Mouse (Mus musculus): ENCODE data around the gene P2rx5.

The P2rx5 gene

DNA sequence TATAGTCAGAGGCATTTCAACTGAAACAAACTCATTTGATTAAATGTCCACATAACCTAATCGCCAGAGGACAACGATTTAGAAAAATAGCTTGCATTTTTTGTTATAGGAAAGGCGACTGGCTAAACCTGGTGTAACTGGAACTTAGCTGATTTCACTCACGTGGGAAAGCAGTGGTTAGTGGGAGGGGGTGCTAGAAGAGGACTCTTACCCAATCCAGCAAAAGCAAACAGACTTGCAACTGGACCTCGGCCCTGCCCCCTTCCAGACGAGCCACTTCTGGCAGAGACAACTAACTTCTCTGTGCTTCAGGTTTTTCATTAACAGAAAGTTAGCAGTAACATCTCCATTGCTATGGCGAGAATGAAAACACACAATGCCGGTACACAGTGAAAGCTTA is 15.4 kb downstream of the P2rx5 start:
- DNase-seq (ENCODE audit: low read depth, low spot score) = no peak

DNA sequence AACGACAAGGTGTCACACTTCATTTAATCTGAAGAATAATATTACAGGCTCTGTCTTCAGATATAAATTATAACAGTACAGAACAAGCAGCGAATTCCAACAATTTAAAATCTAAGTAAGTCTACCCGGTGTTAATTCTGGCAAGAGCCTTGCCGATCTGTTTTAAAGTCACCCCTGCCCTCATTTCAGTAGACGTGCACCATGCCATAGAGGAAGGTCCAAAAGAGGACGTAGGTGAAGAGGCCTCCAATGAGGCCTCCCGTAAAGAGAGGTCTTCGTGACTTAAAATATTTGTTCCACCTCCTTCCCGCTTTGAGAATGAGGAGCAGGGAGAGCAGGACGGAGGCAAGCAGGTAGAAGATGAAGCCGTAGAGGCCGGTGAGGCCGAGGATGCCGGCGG is 16.0 kb downstream of the P2rx5 start:
- no peak for DNase-seq (ENCODE audit: low read depth, low spot score)

DNA sequence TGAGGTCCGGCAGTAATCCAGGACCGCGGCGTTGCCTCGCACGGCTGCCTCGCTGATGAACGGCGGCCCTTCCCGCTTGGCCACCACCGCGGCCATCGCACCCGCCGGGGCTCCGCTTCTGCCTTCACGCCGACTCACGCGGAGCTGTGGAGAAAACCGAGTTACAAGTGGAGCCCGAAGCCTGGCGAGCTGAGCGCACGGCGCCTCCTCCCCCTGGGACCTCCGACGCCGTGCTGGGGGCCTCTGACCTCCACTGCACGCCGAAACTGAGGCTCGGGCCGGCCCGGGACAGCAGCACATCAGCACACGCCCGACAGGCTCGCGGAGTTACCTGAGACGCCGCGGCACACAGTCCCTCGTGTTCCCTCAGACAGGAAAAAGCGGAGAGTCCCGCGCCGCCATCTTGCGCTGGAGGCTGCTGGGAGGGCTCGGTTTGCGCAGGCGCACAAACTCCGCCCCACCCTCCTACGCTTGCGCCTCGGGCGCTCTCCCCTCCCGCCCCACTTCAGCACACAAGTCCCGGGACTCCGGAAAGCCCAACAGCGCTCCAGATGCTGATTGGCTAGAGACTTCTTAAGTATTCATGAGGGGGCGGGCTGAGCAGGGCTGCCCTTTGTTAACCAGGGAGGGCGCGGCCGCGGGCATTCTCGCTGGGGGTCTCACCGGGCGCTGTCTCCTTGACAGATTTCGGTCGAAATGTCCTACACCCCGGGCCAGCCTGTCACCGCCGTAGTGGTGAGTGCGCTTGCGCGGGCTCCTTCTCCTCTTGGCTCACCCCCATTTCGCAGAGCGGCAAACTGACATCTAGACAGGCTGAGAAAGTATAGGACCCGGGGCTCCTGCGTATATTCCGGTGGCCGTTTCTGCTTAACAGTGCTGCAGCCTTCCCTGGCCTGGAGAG is 16.6 kb downstream of the P2rx5 start, which contains the start of the genes Emc6 and Tax1bp3:
Gene Emc6 (minus strand): TSS at position 430 of the 901 bp plus-strand sequence.
Gene Tax1bp3 (plus strand): TSS at position 476 of the 901 bp plus-strand sequence.
- DNase-seq (ENCODE audit: low read depth, low spot score) = peak; percentile 98

DNA sequence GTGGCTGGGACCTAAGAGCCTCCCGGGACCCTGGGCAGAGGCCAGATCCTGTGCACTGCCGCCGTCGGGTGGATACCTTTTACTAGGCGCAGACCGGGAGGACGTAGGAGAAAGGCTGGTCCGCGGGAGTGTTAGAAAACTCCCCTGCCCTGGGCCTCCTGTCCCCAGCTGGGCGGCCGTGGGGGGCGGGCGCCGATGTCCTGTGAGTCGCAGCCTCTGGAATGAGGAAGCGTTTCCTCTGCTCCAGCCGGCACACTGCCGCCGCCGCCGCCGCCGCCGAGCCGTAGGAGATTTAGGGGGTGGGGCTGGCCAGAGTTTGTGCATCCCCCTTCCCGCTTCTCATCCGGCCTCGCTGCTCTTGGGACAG is 17.3 kb downstream of the P2rx5 start:
- DNase-seq (ENCODE audit: low read depth, low spot score) = peak; percentile 73

DNA sequence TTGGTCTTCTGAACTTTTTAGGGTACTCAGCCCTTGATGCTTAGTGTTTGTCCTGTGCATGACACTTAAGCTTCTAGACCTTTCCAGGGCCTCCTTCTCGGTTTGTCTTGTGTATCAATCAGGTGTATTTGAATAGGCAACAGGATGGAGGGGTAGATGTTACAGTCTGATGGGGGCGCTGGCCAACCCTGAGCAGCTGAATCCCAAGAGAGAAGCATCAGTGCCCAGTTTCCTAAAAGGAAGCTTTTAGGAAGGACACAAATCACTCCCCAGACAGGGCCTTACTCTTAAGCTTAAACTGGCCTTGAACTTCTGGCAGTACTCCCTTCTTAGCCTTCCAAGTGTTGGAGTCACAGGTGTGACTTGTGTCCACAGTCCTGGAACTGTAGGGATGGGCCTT is 17.7 kb downstream of the P2rx5 start:
- no peak for DNase-seq (ENCODE audit: low read depth, low spot score)

DNA sequence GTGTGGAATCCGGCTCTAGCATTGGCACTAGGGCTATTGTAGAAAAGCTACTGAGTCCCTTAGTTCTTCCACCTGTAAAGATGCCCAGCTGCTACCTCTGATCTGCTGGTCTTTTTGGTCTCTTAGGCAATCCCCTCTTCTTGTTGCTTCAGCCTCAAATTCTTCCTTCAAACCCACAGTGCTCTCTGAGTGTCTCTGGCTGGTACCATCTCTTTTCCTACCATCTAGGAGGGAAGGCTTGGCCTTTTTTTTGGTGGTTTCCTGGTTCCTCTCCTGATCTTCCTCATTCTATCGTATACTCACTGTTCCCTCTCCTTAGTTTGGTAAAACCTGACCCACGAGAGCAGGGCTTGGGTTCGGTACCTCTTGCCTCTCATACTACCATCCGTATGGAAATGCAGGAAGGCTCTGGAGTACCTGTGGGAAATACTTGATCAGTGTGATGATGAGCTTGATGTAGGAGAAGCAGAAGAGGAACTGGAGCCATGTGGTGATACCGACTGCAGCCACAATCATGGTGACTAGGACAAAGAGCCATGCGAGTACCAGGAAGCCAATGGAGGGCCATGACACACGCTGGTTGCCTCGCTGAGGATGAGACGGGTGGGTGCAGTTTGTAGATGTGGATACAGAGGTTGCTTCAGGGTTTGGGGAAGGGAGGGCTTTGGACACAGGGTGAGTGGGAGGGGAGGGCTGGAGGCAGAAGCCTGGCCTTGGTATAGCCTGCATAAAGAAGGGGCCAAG is 25.8 kb downstream of the P2rx5 start:
- no peak for DNase-seq (ENCODE audit: low read depth, low spot score)

DNA sequence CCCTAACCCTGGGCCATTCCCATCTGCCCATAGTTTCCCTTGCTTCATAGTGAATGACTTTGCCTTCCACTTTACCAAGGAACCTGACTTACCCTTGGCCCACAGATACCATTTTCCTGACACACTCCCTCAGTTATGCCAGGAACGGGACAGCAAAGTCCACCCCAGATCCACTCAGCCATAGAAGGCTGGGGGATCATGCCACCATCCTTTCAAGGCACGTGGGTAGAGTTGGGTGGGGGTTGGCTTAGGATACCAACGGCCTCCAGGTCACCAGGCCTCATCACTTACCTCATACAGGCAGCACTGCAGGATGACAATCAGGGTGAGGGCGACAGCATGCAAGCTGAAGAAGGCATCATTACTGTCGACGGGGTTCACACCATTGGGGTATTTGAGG is 27.0 kb downstream of the P2rx5 start:
- no peak for DNase-seq (ENCODE audit: low read depth, low spot score)

DNA sequence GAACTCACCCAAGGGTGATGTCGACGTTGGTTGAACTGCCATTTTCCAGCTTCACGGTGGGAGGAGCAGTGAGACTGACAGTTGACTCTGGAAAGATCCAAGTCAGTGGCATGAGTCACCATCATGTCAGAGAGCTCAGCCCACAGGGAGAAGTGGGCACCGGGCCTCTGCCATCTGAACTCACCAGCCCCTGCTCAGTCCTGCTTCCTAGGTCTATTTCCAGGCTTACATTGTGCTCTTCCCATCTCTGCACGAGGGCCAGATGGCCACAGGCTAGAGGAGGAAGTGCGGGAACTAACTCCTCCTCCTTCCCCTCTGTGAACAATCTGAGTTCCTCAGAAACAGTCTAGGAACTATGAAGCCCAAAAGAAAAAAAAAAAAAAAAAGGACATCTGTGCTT is 32.8 kb downstream of the P2rx5 start:
- DNase-seq (ENCODE audit: low read depth, low spot score) = no peak

DNA sequence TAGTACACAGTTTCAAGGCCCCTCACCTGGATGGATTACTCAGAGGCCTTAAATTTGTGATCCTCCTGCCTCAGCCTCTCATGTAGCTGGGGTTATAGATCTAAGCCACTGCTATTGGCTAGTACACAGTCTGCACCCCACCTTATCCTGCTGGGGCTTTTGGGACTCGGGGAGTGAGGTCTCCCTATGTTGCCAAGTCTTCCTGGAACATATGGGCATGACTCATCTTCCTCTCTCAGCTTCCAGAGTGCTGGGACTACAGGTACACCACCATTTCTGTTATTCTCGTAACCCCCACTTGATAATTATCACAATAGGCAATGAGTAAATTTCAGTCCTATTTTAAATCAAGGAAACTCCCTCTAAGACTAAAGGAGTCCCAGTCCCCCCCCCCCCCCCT is 34.2 kb downstream of the P2rx5 start:
- DNase-seq (ENCODE audit: low read depth, low spot score) = no peak

DNA sequence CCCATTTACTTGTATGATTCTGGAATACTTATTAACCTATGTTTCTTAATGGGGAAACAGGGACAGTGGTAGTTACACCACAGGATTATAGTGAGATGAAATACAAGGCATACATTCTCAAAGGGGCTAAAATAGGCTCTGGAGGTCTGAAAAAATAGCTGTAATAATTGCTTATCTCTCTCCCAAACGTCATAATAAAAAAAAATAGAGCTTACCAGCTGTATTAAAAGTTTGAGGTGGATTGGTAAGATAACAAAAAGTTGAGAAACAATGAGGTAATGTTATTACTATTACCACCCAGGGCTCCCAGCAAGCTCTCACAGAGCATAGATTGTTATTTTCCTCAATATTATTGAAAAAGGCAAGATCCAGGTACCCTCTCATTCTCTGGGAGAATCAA is 38.0 kb downstream of the P2rx5 start:
- no peak for DNase-seq (ENCODE audit: low read depth, low spot score)

DNA sequence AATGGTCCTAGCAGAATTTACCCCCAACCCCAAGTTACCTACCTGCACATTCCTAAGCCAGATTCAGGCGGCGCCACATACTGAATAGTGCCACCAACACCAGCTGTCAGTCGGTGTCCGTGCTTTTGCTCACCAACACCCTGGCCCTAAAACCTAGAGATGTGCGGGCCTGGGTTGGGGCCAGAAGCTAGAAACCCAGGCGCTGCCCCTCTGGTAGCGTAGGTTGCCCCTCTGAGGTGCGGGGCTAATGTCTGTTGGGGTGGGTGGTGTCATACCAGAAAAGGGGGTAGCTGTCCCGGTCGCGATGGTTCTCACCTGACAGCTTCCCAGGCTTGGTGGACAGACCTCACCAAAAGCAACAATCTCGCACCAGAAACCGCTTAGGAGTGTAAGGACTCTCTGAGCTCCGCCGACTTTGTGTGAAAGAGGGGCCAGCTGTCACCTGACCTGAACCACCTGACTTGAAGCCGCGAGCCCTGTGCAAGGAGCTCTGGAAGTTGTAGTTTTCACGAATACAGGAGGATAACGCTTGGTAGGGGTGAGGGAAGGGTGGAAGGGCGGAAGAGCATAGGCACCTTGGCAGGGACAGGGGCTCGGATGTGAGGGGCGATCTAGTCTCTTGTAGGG is 38.5 kb downstream of the P2rx5 start, which contains the start of gene Ctns:
Gene Ctns (minus strand): TSS at position 440 of the 627 bp plus-strand sequence.
- peak; percentile 82 for DNase-seq (ENCODE audit: low read depth, low spot score)

DNA sequence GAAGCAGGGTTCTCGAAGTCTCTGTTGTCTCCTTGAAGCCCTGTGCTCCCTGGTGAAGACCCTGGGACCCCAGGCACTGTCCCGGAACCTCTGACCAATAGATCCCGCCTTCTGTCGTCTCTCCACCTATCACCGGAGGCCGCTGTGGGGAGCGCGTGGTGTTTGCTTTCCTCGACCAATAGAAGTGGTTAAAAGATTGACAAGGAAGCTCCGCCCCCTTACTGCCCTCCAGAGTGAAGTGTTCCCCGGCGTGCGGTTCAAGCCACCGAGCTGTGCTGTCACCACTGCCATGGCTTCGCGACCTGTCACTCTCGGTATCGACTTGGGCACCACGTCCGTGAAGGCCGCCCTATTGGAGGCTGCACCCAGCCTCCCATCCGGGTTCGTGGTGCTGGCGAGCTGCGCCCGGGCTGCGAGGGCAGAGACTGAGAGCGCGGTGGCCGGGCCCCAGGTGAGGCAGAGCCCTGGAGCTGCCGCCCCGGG is 39.0 kb downstream of the P2rx5 start, which contains the start of gene Shpk:
Gene Shpk (plus strand): TSS at position 231 of the 483 bp plus-strand sequence.
- DNase-seq (ENCODE audit: low read depth, low spot score) = peak; percentile 93

DNA sequence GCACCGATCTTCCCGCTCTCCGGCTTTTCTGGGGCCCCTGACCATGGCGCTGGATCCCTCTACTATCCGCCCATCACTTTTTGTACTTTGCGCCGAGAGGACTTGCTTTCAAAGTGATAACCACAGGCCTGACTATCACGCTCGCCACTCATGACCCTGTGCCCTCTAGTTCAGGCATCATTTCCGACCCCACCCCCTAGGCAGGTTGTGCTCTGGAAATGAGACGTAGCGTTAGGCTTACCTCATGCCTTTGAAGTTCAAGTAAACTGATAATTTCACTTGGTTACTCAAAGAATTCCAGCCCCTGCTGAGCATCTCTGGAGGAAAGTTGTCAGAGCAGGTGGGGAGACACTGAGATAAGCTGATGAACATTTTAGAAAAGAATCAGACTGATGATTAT is 39.7 kb downstream of the P2rx5 start:
- DNase-seq (ENCODE audit: low read depth, low spot score) = no peak

DNA sequence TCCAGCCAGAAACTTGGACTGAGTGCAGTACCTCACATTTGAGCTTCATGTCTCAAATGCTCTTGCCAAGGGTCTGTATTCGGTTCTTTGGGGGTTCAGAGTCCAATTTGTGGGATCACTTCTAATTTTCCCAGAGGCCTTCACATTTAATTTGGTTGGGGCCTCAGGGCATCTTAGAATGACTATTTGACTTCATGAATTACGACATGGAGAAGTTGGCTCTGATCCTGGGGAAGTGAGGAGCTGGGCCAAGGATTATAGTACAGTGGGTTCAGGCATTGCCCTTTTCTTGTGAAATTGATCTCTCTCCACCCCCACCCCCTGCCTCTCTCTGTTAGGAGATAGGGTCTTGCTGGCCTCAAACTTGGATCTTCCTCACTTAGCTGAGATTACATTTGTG is 40.8 kb downstream of the P2rx5 start:
- no peak for DNase-seq (ENCODE audit: low read depth, low spot score)

DNA sequence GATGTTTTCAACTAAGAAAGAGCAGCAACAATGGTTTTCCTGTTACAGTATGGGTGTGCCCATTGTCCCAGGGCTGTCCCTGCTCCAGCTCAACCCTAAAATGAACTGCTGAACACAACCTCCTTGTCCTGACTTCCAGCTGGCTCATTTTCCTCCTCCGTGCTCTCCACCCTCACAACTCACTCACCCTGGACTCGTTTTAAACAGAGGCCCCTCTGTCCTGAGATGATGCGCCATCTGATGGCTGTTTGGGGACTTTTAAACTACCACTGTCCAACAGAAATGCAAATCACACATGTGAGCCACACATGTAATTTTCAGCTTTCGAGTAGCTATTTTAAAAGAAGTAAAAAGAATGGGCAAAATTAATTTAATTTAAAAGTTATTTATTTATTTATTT is 41.4 kb downstream of the P2rx5 start:
- DNase-seq (ENCODE audit: low read depth, low spot score) = no peak

DNA sequence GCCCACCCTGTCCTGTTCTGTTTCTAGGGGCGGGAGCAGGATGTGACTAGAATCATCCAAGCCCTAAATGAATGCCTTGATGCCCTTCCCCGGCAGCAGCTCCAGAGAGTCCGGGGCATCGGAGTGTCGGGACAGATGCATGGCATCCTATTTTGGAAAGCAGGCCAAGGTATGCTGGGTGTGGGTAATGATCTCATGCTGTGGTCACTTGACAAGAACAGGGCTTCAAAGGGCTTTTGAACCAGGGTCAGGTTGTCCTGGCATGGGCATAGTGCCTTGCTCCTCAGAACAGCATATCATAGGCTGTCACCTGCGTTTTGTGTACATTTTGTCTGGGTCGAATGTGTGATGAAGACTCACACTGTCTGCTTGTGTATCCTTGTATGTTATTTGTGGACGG is 43.7 kb downstream of the P2rx5 start:
- no peak for DNase-seq (ENCODE audit: low read depth, low spot score)

DNA sequence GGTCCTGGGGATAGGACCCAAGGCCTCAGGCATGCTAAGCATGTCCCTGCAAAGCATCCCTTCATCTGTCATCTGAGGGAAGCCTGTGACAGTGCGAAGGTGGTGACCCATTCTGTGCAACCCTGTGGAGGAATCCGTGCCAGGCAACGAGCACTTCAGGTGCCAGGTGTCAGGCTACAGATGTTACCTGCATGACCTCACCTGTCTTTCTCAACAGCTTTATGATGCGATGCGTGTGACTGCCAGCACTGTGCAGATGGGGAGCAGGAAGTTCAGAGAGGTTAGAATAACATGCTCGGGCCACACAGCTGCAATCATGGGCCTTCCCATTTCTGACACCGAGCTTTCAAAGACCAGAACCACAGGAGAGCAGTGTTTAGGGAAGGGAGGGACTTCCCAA is 45.0 kb downstream of the P2rx5 start:
- no peak for DNase-seq (ENCODE audit: low read depth, low spot score)

DNA sequence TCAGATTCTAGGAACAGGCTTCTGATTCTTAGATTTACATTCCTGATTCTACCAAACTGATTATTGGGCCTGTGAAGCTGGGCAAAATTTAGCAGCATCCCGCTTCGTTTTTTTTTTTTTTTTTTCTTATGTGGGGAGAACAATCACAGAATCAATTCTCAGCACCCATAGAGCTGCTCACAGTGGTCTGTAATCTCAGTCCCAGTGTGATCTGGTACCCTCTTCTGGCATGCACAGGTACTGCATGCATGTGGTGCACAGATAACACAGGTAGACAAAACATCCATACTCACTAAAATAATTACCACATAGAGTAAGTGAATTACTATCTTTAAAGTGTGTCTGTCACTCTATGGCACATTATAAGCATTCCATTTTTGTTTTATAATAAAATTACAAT is 47.4 kb downstream of the P2rx5 start:
- DNase-seq (ENCODE audit: low read depth, low spot score) = no peak

DNA sequence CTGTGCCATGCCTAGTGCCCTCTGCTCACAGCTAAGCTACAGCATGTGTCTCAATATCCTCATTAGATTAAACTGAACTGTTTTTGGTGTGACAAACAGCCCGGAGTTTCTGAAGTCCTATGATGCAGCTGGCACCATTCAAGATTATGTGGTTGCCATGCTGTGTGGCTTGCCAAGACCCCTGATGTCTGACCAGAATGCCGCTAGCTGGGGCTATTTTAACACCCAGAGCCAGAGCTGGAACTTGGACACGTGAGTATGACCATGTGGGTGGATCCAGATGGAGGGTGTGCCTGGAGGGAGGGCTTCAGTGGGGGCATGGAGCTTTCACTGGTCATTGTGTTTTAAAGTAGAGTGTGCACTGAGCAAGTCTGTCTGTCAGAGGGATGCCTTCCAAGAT is 53.7 kb downstream of the P2rx5 start:
- no peak for DNase-seq (ENCODE audit: low read depth, low spot score)

DNA sequence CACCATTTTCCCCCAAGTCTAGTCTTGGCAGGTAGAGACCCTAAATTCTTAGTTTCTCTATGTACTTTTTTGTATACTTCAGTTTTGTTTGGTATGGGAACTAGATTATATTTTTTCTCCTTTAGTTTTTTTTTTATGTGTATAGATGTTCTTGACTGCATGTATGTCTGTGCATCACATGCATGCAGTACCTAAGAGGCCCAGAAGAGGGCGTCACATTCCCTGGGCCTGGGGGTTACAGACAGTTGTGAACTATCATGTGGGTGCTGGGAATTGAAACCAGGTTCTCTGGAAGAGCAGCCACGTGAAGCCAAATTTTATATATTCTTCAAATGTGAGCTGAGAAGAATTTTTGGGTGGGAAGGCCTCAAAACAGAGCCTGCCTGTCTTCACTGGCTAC is 59.5 kb downstream of the P2rx5 start:
- no peak for DNase-seq (ENCODE audit: low read depth, low spot score)

DNA sequence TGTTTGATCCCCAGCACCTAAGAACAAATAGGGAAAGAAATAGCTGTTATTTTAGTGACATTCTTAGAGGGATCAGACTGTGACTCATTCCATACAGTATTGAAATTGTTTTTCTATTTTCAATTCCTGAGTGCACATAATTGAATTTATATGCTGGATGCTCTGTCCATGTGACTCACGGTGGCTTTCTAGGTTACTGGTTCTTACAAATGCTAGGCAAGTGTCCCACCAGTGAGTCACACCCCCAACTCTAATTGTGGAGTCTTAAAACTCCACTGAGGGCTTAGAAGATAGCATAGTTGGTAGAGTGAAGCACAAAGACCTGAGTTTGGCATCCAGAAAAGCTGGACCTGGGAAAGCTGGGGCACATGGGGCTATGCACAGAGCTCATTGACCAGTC is 60.4 kb downstream of the P2rx5 start:
- no peak for DNase-seq (ENCODE audit: low read depth, low spot score)

All from forelimb bud, embryonic 11.5 days (tissue).